12 mouse cellular contexts compared by ENCODE assay signal in genomic region chr2:40149186-40149585, GRCm38 (mm10).
"Had no signal": no experiment of that assay in that cellular context is flagged by ENCODE, and none has a peak within 500 bp of the region (broad histone marks: within the 10 kb centered on the region; RNA-seq: fewer than 3 reads in every experiment).

No protein-coding gene starts in this region.

- H3K4me2 ChIP-seq: limb, embryonic 15.5 days; liver, embryonic 12.5 days; lung, embryonic 15.5 days; neural tube, embryonic 15.5 days had no signal

- H3K9ac ChIP-seq: limb, embryonic 15.5 days; liver, embryonic 12.5 days; lung, embryonic 15.5 days; neural tube, embryonic 15.5 days had no signal

- DNase-seq: kidney, adult 9 months; kidney, postnatal 10 days; lung, postnatal 14 days; right cerebral cortex, adult 18-20 months; right cerebral cortex, postnatal 25 days; thymus, postnatal 36 days had no signal

- H3K9me3 ChIP-seq: limb, embryonic 15.5 days; liver, embryonic 12.5 days; lung, embryonic 15.5 days; neural tube, embryonic 15.5 days had no signal

- H3K4me1 ChIP-seq: limb, embryonic 15.5 days; liver, embryonic 12.5 days; lung, embryonic 15.5 days; neural tube, embryonic 15.5 days had no signal

- H3K27ac ChIP-seq: limb, embryonic 15.5 days; liver, embryonic 12.5 days; lung, embryonic 15.5 days; neural tube, embryonic 15.5 days had no signal

- ATAC-seq: intestine, postnatal 0 days; liver, embryonic 12.5 days had no signal

- H3K27me3 ChIP-seq: limb, embryonic 15.5 days; liver, embryonic 12.5 days; lung, embryonic 15.5 days; neural tube, embryonic 15.5 days had no signal

- H3K36me3 ChIP-seq: limb, embryonic 15.5 days; liver, embryonic 12.5 days; lung, embryonic 15.5 days; neural tube, embryonic 15.5 days had no signal

- H3K4me3 ChIP-seq: limb, embryonic 15.5 days; liver, embryonic 12.5 days; lung, embryonic 15.5 days; myocyte; neural tube, embryonic 15.5 days had no signal
